Mouse (Mus musculus) urinary bladder, postnatal 14 days (tissue): ENCODE measurements around the gene Sufu.

Source experiments
- DNase-seq: peaks from one replicate; pipeline ENCODE4 v3.0.0; 2021; ENCODE audit warnings: low spot score

The Sufu gene

GRCm38 (mm10) chr19:46516667-46517528, 120.2 kb downstream of the Sufu start:
- DNase-seq = no peak

DNA sequence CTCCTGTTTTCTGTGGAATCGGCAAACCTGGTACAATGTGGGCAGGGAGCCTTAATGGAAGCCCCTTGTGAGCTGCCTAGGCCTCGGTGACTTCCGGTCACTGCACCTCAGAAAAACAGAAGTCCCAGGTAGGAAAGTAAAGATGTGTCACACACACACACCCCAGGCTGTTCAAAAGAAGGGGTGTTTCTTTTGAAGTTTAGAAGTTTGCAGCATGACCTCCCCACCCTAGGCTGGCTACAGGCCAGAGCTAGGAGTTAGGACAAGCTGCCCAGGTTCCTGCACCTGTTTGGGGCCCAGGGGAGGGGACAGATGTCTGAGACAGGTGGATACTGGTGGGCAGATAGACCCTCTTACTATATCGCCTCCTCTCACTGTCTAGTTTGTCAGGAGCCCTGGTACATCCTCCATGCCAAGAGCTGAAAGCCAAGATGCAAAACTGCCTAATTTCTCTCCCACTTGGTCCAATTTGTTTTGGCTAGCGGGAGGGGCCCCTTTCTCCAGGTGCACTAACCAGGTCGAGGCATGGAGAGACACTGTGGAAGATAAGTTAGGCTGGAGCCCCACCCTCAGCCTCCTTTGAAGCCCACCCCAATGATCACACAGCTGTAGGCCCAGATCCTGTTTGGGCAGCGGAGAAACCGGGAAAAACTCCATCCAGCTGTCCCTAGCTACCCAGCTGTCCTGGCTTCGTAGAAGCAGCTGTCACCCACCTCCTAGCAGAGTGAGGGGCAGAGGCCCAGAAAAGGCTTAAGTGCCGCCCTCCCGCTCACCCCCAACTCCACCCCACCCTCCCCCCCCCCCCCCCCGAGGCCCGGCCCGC, 121.0 kb downstream of the Sufu start:
- DNase-seq = no peak

DNA sequence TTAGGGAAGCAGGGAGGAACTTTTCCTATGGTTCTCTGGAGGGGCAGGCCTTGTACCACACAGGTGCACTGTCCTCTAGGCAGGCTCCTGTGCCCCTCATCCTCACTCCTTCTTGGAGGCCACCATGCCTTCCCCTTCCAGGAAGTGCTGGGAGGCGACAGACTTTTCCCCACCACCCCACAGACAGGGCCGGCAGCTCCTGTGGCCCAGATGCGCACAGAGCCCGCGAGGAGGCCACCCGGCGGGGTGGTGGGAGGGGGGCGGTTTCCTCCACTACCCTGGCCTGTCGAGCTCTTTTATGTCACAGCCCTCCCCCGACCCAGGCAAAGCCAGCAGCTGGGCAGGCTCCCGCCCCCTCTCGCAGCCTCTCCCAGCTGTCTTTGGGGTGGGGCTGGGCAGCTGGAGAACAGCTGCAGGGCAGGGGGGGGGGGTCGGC, 121.7 kb downstream of the Sufu start:
- DNase-seq = no peak

- no peak for DNase-seq
These were observed 122.3 kb downstream of the Sufu start for GRCm38 (mm10) chr19:46518828-46519621.

DNA sequence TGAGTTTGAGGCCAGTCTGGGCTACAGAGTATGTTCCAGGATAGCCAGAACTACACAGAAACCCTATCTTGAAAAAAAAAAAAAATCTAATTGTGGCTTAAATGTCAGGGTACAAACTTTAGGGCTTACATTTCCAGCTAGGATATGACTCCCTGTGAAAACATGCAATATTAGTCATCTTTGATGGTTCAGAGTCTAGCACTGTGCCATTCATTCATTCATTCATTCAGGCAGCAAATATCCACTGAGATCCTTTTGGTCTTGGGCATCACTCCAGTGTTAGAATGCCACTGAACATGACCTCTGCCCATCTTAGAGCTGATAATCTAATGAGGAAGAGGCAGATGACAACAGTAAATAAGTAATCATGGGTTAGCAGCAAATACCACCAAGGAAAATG, 125.0 kb downstream of the Sufu start:
- no peak for DNase-seq

DNA sequence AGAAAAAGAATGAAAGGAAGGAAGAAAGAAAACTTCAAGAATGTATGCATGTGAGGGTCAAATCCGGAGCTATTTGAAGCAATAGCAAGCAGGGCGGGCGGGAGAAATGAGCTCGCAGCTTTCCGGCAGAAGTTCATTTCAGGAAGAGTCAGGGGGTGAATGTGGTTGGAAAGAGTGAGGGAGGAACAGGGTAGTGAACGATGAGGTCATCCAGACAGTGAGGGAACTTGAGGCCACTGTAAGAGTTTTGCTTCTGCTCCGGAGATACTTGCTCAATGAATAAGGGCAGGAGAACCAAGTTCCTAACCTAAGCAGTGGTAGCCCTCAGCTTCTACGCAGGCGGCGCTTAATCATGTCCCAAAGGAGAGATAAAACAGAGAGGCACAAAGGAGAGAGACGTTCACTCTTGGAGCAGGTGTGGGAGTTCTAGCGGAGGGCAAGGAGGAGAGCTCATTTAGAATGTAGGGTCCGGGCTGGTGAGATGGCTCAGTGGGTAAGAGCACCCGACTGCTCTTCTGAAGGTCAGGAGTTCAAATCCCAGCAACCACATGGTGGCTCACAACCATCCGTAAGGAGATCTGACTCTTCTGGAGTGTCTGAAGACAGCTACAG, 125.8 kb downstream of the Sufu start:
- no peak for DNase-seq

DNA sequence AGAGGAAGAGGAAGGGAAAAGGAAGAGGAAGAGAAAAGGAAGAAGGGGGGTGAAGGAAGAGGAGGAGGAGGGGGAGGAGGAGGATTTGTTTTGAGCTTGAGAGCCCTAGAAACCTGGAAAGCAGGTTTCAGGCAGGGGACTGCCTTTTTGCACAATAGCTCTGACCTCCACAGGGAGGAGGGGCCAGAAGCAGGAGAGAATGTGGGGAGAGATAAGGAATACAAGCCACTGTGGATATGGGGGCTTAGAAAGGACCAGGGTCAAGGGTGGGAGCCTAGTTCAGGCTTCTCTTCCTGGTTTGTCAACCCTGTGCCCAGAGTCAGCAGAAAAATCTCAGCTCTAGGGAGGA, 126.4 kb downstream of the Sufu start:
- DNase-seq = no peak

DNA sequence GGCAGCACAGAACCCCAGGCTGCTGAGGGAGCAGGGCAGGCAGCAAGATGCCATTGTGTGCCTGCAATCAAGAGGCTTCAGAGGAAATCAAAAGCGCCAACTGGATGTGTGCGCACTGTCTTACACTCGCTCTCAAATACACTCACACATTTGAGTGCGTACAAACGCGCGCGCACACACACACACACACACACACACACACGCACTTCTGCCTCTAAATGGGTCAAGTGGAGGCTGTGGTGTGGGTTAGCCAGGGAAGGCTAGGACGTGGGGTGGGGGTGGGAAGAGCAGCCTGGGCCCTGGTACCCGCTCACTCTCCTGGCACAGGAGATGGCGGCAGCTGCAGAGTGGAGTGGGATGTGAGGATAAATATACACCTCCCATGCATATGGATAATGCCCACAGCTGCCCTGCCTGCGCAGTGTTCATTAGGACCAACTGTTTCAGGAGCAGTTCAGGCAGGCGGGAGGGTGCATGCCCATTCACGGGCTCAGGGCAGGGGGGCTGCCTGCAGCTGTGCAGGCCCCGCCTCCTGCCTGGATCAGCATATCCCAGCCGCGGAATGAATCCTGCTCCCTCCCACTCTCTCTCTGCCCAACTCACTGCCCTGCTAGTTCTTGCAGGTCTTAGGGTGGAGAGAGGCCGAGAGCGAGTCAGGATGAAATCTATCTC, 126.9 kb downstream of the Sufu start:
- peak; percentile 69 for DNase-seq

- DNase-seq = no peak
These were observed 127.5 kb downstream of the Sufu start for GRCm38 (mm10) chr19:46524152-46524544.

DNA sequence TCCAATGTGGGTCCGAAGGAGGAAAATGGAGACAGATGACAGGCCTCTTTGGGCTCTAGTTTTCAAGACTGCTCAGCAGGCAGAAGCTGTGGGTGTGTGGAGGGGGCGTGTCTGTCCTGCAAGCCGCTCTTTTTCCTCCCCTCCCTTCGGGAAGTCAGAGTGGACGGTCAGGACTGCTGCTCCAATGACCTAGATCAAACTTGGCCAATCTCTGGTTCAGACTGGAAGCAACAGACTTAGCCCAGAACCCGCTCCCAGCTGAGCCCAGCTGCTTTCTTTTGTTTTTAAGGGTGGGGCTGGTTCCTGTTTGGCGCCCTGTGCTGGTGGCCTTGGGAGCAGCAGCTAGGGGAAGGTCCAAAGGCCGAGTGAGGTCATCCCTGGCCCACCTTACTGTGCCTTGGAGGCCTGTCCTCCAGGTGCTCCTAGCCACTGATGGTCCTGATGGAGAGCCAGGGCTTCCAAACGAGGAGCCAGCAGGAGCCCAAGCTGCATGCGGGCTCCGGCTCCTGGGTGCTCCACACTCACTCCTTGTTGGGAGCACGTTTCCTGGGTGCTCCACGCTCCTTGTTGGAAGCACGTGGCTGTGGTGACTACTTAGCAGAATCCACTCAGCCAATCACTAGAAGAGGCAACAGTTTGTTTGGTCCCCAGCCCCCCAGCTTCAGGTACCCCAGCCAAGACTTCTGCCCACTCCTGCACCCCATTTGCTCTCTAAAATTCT, 128.1 kb downstream of the Sufu start:
- peak; percentile 70 for DNase-seq

GRCm38 (mm10) chr19:46525691-46526631, 129.3 kb downstream of the Sufu start:
- no peak for DNase-seq

DNA sequence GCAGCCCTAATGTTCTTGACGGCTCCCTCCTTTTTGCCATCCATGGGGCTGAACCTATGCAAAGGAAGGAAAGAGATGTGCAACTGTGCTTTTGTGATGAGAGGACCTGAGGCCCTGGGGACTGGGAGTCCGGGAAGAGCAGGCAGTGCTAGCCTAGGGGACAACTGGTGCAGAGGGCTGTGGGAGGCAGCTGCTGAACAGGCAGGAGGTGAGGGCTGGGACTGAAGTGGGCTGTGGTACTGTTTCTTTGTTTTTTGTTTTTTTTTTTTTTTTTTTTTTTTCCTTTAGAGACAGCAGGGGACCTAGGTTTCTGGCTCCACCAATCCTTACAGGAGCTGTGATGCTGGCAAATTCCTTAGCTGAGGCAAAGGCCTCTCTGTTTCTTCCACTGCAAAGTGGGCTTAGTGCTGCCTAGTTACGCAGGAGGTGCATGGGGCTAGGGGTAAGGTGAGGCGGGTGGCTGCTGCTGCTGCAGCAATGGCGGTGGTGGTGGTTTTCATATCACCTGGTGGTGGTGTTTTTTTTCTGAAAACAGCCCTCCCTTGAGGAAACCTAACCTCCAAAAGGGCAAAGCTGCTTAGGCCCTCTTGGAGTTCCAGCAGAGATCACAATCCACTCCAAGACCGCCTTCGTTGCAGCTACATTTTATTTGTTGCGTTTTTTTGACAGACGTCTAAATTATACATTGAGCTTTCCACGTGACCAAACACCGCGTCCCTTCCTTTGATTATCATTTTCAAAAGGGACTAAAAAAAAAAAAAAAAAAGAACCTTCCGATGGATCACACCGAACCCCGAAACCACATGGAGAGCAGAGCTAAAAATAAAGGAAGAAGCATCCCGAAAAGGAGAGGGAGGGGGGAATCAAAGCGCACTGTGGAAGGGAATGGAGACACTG, 131.2 kb downstream of the Sufu start:
- DNase-seq = no peak

GRCm38 (mm10) chr19:46528529-46529213, 132.0 kb downstream of the Sufu start:
- peak; percentile 55 for DNase-seq

DNA sequence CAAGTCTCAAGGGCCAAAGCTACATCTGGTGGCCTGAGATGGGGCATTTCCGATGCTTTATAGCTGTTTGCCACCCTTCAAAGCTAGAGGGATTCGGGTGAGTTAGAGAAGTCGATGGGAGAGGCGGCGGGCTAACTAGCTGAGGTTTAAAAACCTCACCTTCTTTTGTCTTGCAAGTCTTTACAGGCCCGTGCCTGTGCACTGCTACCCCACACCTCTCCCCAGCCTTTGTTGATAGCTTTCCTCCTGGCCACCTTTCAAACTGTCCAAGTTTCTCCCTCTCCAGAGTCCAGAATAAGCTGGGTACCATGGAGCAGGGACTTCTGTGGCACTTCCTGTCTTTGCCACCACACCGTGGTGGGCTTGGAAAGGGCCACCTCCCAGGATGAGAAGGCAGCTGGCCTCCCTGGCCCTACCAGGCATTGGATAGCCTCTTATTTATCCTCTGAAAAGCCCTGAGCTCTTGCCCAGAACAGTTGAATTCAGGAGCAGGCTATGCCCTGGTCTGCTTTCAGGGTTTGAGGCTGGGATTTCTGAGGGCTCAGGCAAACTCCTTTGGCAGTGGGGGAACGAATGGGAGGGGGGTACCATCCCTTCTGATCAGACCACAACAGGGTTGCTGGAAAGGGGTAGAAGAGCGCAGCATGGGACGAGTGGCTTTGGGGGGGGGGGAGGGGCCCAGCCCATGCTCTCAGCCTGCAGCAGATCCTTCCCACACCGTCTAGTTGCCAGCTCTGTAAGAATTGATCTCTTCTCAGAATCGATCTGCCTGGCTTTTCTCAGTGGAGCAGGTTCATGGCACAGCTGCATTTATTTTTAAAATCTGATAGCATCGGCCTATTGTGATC, 133.1 kb downstream of the Sufu start:
- peak; percentile 61 for DNase-seq

- DNase-seq = no peak
These were observed 133.8 kb downstream of the Sufu start for GRCm38 (mm10) chr19:46530449-46530990.
